Mouse (Mus musculus) layer of hippocampus, adult 11-12 months (tissue): ENCODE data around the gene Spry1.
A peak's percentile ranks its signal among the peaks of the same experiment; 100 is the strongest.

Experiments
- DNase-seq: peaks from one replicate; pipeline ENCODE4 v3.0.0; 2022; ENCODE audit warnings: low spot score

The Spry1 gene

GRCm38 (mm10) chr3:37672266-37673040, 32.7 kb downstream of the Spry1 start:
- no peak for DNase-seq

- DNase-seq: no peak
These were observed 33.9 kb downstream of the Spry1 start for GRCm38 (mm10) chr3:37673513-37674261.

- DNase-seq: no peak
These were observed 35.3 kb downstream of the Spry1 start for GRCm38 (mm10) chr3:37675056-37675525.

GRCm38 (mm10) chr3:37676291-37676690, 36.5 kb downstream of the Spry1 start:
- DNase-seq: no peak

GRCm38 (mm10) chr3:37686219-37686618, 46.5 kb downstream of the Spry1 start:
- DNase-seq: no peak

- no peak for DNase-seq
These were observed 47.0 kb downstream of the Spry1 start for GRCm38 (mm10) chr3:37686751-37687150.

GRCm38 (mm10) chr3:37687158-37687980, 47.6 kb downstream of the Spry1 start:
- peak; percentile 48 for DNase-seq

GRCm38 (mm10) chr3:37692945-37693344, 53.2 kb downstream of the Spry1 start:
- no peak for DNase-seq

GRCm38 (mm10) chr3:37693552-37693951, 53.8 kb downstream of the Spry1 start:
- no peak for DNase-seq
